In genomic region chr9:62026600-62026999, GRCm38 (mm10) we compare ENCODE assay signal across 8 mouse cellular contexts. TPM values are rescaled to one million over a fixed set of nuclear protein-coding genes. Genes with fewer than 3 reads are reported as not detected.
DNase-seq lines count a peak whose midpoint lies in the region; ATAC-seq and TF ChIP-seq lines count a peak whose summit lies in the region.

Gene Paqr5, minus strand, starts transcription at chr9:62026856.

- H3K4me1 ChIP-seq in cerebellum, adult 2 months (ENCODE audit: control insufficient read depth, insufficient read depth, low read length) = no peaks in the 10 kb centered on the region
- H3K4me1 ChIP-seq in embryonic facial prominence, embryonic 10.5 days = peaks cover 31% of the 10 kb centered on the region
- H3K4me1 ChIP-seq in limb, embryonic 10.5 days = peaks cover 39% of the 10 kb centered on the region
- H3K4me1 ChIP-seq in midbrain, embryonic 10.5 days = peaks cover 11% of the 10 kb centered on the region
- peaks cover 6% of the 10 kb centered on the region; the same call in 1 of the 2 replicates for H3K4me1 ChIP-seq in stomach, postnatal 0 days (replicated peaks; ENCODE audit: control insufficient read depth, insufficient read depth)

- no peaks in the 10 kb centered on the region for H3K36me3 ChIP-seq in embryonic facial prominence, embryonic 10.5 days (replicated peaks)
- H3K36me3 ChIP-seq in limb, embryonic 10.5 days = no peaks in the 10 kb centered on the region
- no peaks in the 10 kb centered on the region for H3K36me3 ChIP-seq in midbrain, embryonic 10.5 days
- no peaks in the 10 kb centered on the region for H3K36me3 ChIP-seq in stomach, postnatal 0 days (ENCODE audit: control insufficient read depth, insufficient read depth, low read length)

- TF ChIP-seq POLR2A in cerebellum, adult 2 months (IDR thresholded peaks at IDR 0.05; ENCODE audit: borderline replicate concordance, insufficient read depth, low read length) = no peak

- peak; percentile 90 for ATAC-seq in stomach, postnatal 0 days (ENCODE audit: low FRiP score, low TSS enrichment)

- H3K4me3 ChIP-seq in cerebellum, adult 2 months (replicated peaks; ENCODE audit: insufficient read depth, low read depth, low read length) = peak within 1 kb of the TSS; percentile 29
- H3K4me3 ChIP-seq in embryonic facial prominence, embryonic 10.5 days = peak within 1 kb of the TSS; percentile 59
- H3K4me3 ChIP-seq in limb, embryonic 10.5 days = peak within 1 kb of the TSS; percentile 56
- peak within 1 kb of the TSS; percentile 61 for H3K4me3 ChIP-seq in midbrain, embryonic 10.5 days
- H3K4me3 ChIP-seq in stomach, postnatal 0 days (ENCODE audit: low read depth, low read length) = peak within 1 kb of the TSS; percentile 51

- H3K27me3 ChIP-seq in cerebellum, adult 2 months (ENCODE audit: control insufficient read depth, insufficient read depth, low read length) = no peaks in the 10 kb centered on the region; the same call in 1 of the 2 replicates
- H3K27me3 ChIP-seq in embryonic facial prominence, embryonic 10.5 days (replicated peaks; ENCODE audit: low read depth, poor library complexity, severe bottlenecking) = peaks cover 85% of the 10 kb centered on the region
- peaks cover 69% of the 10 kb centered on the region for H3K27me3 ChIP-seq in limb, embryonic 10.5 days (ENCODE audit: low read depth, poor library complexity, severe bottlenecking)
- H3K27me3 ChIP-seq in midbrain, embryonic 10.5 days (ENCODE audit: low read depth, poor library complexity, severe bottlenecking) = peaks cover 67% of the 10 kb centered on the region
- no peaks in the 10 kb centered on the region for H3K27me3 ChIP-seq in stomach, postnatal 0 days (ENCODE audit: control insufficient read depth, insufficient read depth, low read length)

- no peaks in the 10 kb centered on the region for H3K9me3 ChIP-seq in embryonic facial prominence, embryonic 10.5 days
- no peaks in the 10 kb centered on the region for H3K9me3 ChIP-seq in limb, embryonic 10.5 days (replicated peaks)
- H3K9me3 ChIP-seq in midbrain, embryonic 10.5 days (replicated peaks) = no peaks in the 10 kb centered on the region
- H3K9me3 ChIP-seq in stomach, postnatal 0 days (ENCODE audit: control insufficient read depth, low read length) = no peaks in the 10 kb centered on the region

- TF ChIP-seq CTCF in cerebellum, adult 2 months (IDR thresholded peaks at IDR 0.05; ENCODE audit: borderline replicate concordance, insufficient read depth, low read depth, low read length) = no peak
- 0 out of 2 replicates have a peak, but pooled peaks have one; percentile 9 for TF ChIP-seq CTCF in stomach, postnatal 0 days (IDR thresholded peaks at IDR 0.05; ENCODE audit: low read depth)

- WGBS in cerebellum, adult 2 months = 4% methylated on average over 32 of the region's 32 CpGs
- WGBS in embryonic facial prominence, embryonic 10.5 days = under 1% methylated on average over 32 of the region's 32 CpGs
- under 1% methylated on average over 32 of the region's 32 CpGs for WGBS in limb, embryonic 10.5 days
- under 1% methylated on average over 32 of the region's 32 CpGs for WGBS in midbrain, embryonic 10.5 days
- WGBS in stomach, postnatal 0 days = under 1% methylated on average over 32 of the region's 32 CpGs

- peak within 1 kb of the TSS; percentile 63 for H3K9ac ChIP-seq in stomach, postnatal 0 days (ENCODE audit: low read length)

- H3K4me2 ChIP-seq in stomach, postnatal 0 days (replicated peaks; ENCODE audit: low read depth) = peak within 1 kb of the TSS; percentile 71

- intact Hi-C loops in heart, postnatal 36 days (cut with DNase I) = no loop called here

- no peak for TF ChIP-seq EP300 in stomach, postnatal 0 days (optimal IDR thresholded peaks at IDR 0.05)

- H3K27ac ChIP-seq in cerebellum, adult 2 months (ENCODE audit: insufficient read depth, low read length) = no peak within 1 kb of the TSS
- H3K27ac ChIP-seq in embryonic facial prominence, embryonic 10.5 days (replicated peaks) = peak within 1 kb of the TSS; percentile 32; the same call in 1 of the 2 replicates
- H3K27ac ChIP-seq in limb, embryonic 10.5 days = peak within 1 kb of the TSS; percentile 66
- H3K27ac ChIP-seq in midbrain, embryonic 10.5 days (replicated peaks) = peak within 1 kb of the TSS; percentile 13; the same call in 1 of the 2 replicates
- H3K27ac ChIP-seq in stomach, postnatal 0 days (replicated peaks) = peak within 1 kb of the TSS; percentile 63

- DNase-seq in cerebellum, adult 2 months = no peak
- no peak for DNase-seq in cerebellum, postnatal 4 days (ENCODE audit: low spot score in 2 of 2)
- peak; percentile 73 for DNase-seq in embryonic facial prominence, embryonic 10.5 days (ENCODE audit: low spot score)
- peak; percentile 10 to 17 for DNase-seq in heart, postnatal 36 days
- peak; percentile 75 for DNase-seq in limb, embryonic 10.5 days (ENCODE audit: low spot score)
- peak; percentile 42 for DNase-seq in midbrain, embryonic 10.5 days (ENCODE audit: low spot score)
- DNase-seq in stomach, postnatal 0 days (ENCODE audit: low spot score) = peak; percentile 93
- no peak for DNase-seq in layer of hippocampus, adult 11-12 months (ENCODE audit: low spot score)

RNA-seq across cellular contexts. Expression of gene Paqr5, which starts in this region (rescaled TPM):
- polyA plus RNA-seq in cerebellum, adult 2 months (2012; rRNA removed) = 5.5 and 5.7 TPM in 2 replicates
- polyA plus RNA-seq in embryonic facial prominence, embryonic 10.5 days (2016; fragmentation: Nextera tagmentation; extraction: Ambion mirVana) = 1.2 TPM in 2 replicates
- total RNA-seq in heart, postnatal 36 days (2021) = not detected
- polyA plus RNA-seq in limb, embryonic 10.5 days (2016; fragmentation: Nextera tagmentation; extraction: Ambion mirVana) = 0.87 and 1.1 TPM in 2 replicates
- 0.90 and 1.0 TPM in 2 replicates for polyA plus RNA-seq in midbrain, embryonic 10.5 days (2016; fragmentation: Nextera tagmentation; extraction: Ambion mirVana)
- 92.5 and 97.2 TPM in 2 replicates for polyA plus RNA-seq in stomach, postnatal 0 days (2015; fragmentation: Nextera tagmentation; extraction: Ambion mirVana)

Comparison
In these comparisons a context has a peak if more than half of its experiments do, and no peak if none do; other contexts are left out.
1. RNA of gene Paqr5 (polyA plus RNA-seq): 92.5 to 97.2 TPM in stomach, postnatal 0 days; 5.5 to 5.7 TPM in cerebellum, adult 2 months, 1.2 TPM in embryonic facial prominence, embryonic 10.5 days, 0.87 to 1.1 TPM in limb, embryonic 10.5 days and 0.90 to 1.0 TPM in midbrain, embryonic 10.5 days; every median in the first group is over 10 times any median in the second.
2. Peak in DNase-seq in heart, postnatal 36 days; RNA of the gene not detected or under 1 TPM.
3. DNase-seq: peak in embryonic facial prominence, embryonic 10.5 days (single experiment), limb, embryonic 10.5 days (single experiment), midbrain, embryonic 10.5 days (single experiment) and stomach, postnatal 0 days (single experiment); none in cerebellum, adult 2 months (0 of 2), cerebellum, postnatal 4 days (0 of 2) and layer of hippocampus, adult 11-12 months (single experiment).
4. Peak in every context shown above with its lines, with median percentiles within 50 percentile points of each other: H3K4me3 ChIP-seq.